Mouse (Mus musculus) layer of hippocampus, adult 9-11 months (tissue): ENCODE results near the gene Casq2.

Experiments
- DNase-seq: peaks from one replicate; pipeline ENCODE4 v3.0.0; 2022

Gene Casq2

GRCm38 (mm10) chr3:102086283-102086682 lies at the start of gene Casq2:
Gene Casq2 (plus strand): TSS chr3:102086415.
- DNase-seq, result no peak

- no peak for DNase-seq
These were observed 48.4 kb upstream of the Casq2 start for GRCm38 (mm10) chr3:102037806-102038205.

- no peak for DNase-seq
These were observed 47.6 kb upstream of the Casq2 start for GRCm38 (mm10) chr3:102038608-102039007.

- no peak for DNase-seq
These were observed 44.6 kb upstream of the Casq2 start for GRCm38 (mm10) chr3:102041632-102042031.

- DNase-seq, result no peak
These were observed 41.1 kb upstream of the Casq2 start for GRCm38 (mm10) chr3:102045071-102045470.

GRCm38 (mm10) chr3:102047532-102047931 lies 38.7 kb upstream of the Casq2 start:
- DNase-seq, result no peak

GRCm38 (mm10) chr3:102049207-102050104 lies 36.8 kb upstream of the Casq2 start:
- DNase-seq, result no peak

- DNase-seq, result no peak
These were observed 34.2 kb upstream of the Casq2 start for GRCm38 (mm10) chr3:102052036-102052435.

GRCm38 (mm10) chr3:102053293-102053692 lies 32.9 kb upstream of the Casq2 start:
- no peak for DNase-seq

GRCm38 (mm10) chr3:102055878-102056277 lies 30.3 kb upstream of the Casq2 start:
- DNase-seq, result no peak

GRCm38 (mm10) chr3:102060065-102060464 lies 26.1 kb upstream of the Casq2 start:
- DNase-seq, result no peak

GRCm38 (mm10) chr3:102061923-102062670 lies 24.1 kb upstream of the Casq2 start:
- peak; percentile 14 for DNase-seq

GRCm38 (mm10) chr3:102062671-102063010 lies 23.6 kb upstream of the Casq2 start:
- DNase-seq, result no peak

- no peak for DNase-seq
These were observed 22.7 kb upstream of the Casq2 start for GRCm38 (mm10) chr3:102063273-102064120.

- DNase-seq, result no peak
These were observed 21.6 kb upstream of the Casq2 start for GRCm38 (mm10) chr3:102064566-102064965.

- no peak for DNase-seq
These were observed 18.9 kb upstream of the Casq2 start for GRCm38 (mm10) chr3:102067306-102067705.

- no peak for DNase-seq
These were observed 18.4 kb upstream of the Casq2 start for GRCm38 (mm10) chr3:102067861-102068260.

- no peak for DNase-seq
These were observed 17.0 kb upstream of the Casq2 start for GRCm38 (mm10) chr3:102069260-102069659.

GRCm38 (mm10) chr3:102069686-102070085 lies 16.5 kb upstream of the Casq2 start:
- no peak for DNase-seq

GRCm38 (mm10) chr3:102070360-102070759 lies 15.9 kb upstream of the Casq2 start:
- no peak for DNase-seq

- DNase-seq, result peak; percentile 66
These were observed 15.2 kb upstream of the Casq2 start for GRCm38 (mm10) chr3:102071016-102071415.

GRCm38 (mm10) chr3:102079413-102079812 lies 6.8 kb upstream of the Casq2 start:
- DNase-seq, result no peak

GRCm38 (mm10) chr3:102081862-102082261 lies 4.4 kb upstream of the Casq2 start:
- peak; percentile 51 for DNase-seq
